Mouse (Mus musculus) liver, postnatal 0 days (tissue): ENCODE results near the gene Mex3a.

Experiments
- CTCF ChIP-seq: sonication (generic); IDR thresholded peaks from 2 replicates; pipeline ENCODE4 v1.5.1; 2016; ENCODE audit warnings: antibody characterized with exemption, low read depth
- EP300 ChIP-seq: IDR thresholded peaks from 2 replicates; pipeline ENCODE4 v1.6.1; 2016; ENCODE audit warnings: antibody characterized with exemption, low read depth, mild to moderate bottlenecking

DNA sequence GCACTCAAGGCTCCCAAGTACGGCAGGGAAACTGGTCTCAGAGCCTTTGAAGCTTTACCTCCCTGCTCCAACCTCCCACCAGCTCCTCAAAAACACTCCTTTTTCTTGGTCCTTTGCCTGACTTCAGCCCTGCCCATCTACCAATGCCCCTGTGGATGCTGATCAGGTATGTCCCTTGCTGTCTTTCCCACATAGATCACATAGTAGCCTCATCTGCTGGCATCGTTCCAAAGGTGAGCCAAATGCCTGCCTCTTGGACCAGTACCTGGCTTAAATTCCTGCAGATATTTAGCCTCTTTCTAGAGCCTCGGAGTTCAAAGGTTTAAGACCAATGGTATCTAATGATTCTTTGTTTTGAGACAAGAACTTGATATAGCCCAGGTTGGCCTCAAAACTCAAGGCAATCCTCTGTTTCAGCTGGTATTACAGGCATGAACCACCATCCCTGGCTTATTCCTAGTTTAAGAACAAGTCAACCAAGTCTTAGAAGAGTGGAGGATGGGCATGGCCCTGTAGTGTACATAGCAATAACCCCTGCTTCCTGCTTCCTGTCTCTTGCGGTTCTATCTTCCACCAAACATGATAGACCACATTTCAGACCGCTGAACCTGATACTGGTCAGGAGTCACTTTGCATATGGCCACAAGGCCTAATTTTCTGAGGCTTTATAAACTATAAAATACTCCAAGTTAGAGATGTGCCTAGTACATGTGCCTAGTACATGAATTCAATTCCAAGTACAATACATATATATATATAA, 11.6 kb downstream of the Mex3a start:
- TF ChIP-seq CTCF: no peak
- no peak for TF ChIP-seq EP300
